Mouse (Mus musculus) E14TG2a.4 (cell line): ENCODE data around the gene Tnfsf10.

ENCODE experiments used
- CTCF ChIP-seq: conservative IDR thresholded peaks from 2 replicates; pipeline ENCODE4 v1.5.1; 2014; ENCODE audit warnings: low read length
- NANOG ChIP-seq: IDR thresholded peaks from 2 replicates; pipeline ENCODE4 v1.6.1; 2014; ENCODE audit warnings: borderline replicate concordance, low read length, mixed read lengths
- POU5F1 ChIP-seq: IDR thresholded peaks from 2 replicates; pipeline ENCODE4 v1.6.1; 2014; ENCODE audit warnings: low read length, borderline replicate concordance

DNA sequence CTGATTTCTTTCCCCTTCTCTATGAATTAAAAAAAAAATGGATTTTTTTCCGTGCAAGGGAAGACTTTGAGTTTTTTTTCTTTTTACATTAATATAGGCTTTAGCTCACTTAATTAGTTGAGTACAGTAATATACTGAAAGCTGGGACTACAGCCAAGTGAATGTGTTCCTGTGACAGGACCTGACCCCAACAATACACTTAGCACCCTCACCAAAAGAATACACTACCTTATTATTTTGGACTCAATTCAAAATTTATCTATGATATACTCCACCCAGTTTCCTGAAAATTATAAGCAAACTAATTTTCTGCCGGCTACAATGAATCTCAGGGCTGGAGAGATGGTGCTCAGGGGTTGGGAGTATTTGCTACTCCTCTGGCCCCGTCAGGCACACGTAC, 47.7 kb upstream of the Tnfsf10 start:
- TF ChIP-seq CTCF = no peak
- TF ChIP-seq POU5F1 = no peak
- TF ChIP-seq NANOG = no peak
